Mouse (Mus musculus): ENCODE measurements around the gene Tssk4. TPM values are rescaled to one million over a fixed set of nuclear protein-coding genes. Genes with fewer than 3 reads are reported as not detected.
A peak's percentile ranks its signal among the peaks of the same experiment; 100 is the strongest.

The Tssk4 gene
- total RNA-seq (2021): 1.9 and 3.1 TPM in 2 replicates
- long read RNA-seq, experiment 1, partial matches to known transcripts: 0 of 1 reads
- long read RNA-seq, experiment 1, other reads (novel, unspliced or antisense): 1 of 1 reads
- long read RNA-seq, experiment 2, partial matches to known transcripts: 0 of 1 reads
- long read RNA-seq, experiment 2, other reads (novel, unspliced or antisense): 1 of 1 reads

GRCm38 (mm10) chr14:55649884-55650283 is at the start of gene Tssk4:
Gene Tssk4, plus strand, starts transcription at chr14:55650184.
- no peak for DNase-seq

- DNase-seq: no peak
Observed at GRCm38 (mm10) chr14:55603271-55603632, 46.7 kb upstream of the Tssk4 start, which contains the start of gene Irf9. Gene Irf9, plus strand, starts transcription at chr14:55603571.

- peak; percentile 95 for DNase-seq
Observed at GRCm38 (mm10) chr14:55603633-55604576, 46.1 kb upstream of the Tssk4 start.

- no peak for DNase-seq
Observed at GRCm38 (mm10) chr14:55604823-55605222, 45.2 kb upstream of the Tssk4 start.

- no peak for DNase-seq
Observed at GRCm38 (mm10) chr14:55605743-55606459, 44.1 kb upstream of the Tssk4 start.

- DNase-seq: no peak
Observed at GRCm38 (mm10) chr14:55608339-55608738, 41.6 kb upstream of the Tssk4 start.

- no peak for DNase-seq
Observed at GRCm38 (mm10) chr14:55613346-55613745, 36.6 kb upstream of the Tssk4 start.

- DNase-seq: no peak
Observed at GRCm38 (mm10) chr14:55614565-55615178, 35.3 kb upstream of the Tssk4 start.

- DNase-seq: no peak
Observed at GRCm38 (mm10) chr14:55615876-55616275, 34.1 kb upstream of the Tssk4 start.

- DNase-seq: no peak
Observed at GRCm38 (mm10) chr14:55616844-55617243, 33.1 kb upstream of the Tssk4 start.

GRCm38 (mm10) chr14:55617822-55618221 is 32.2 kb upstream of the Tssk4 start, which contains the start of gene Rec8:
Gene Rec8, plus strand, starts transcription at chr14:55618037.
- peak; percentile 67 for DNase-seq

GRCm38 (mm10) chr14:55618486-55619195 is 31.3 kb upstream of the Tssk4 start:
- no peak for DNase-seq

- no peak for DNase-seq
Observed at GRCm38 (mm10) chr14:55628077-55628827, 21.7 kb upstream of the Tssk4 start.

- peak; percentile 74 for DNase-seq
Observed at GRCm38 (mm10) chr14:55629312-55629711, 20.7 kb upstream of the Tssk4 start.

GRCm38 (mm10) chr14:55634874-55635522 is 15.0 kb upstream of the Tssk4 start:
- peak; percentile 73 for DNase-seq

GRCm38 (mm10) chr14:55635523-55636007 is 14.4 kb upstream of the Tssk4 start, which contains the start of gene Ipo4:
Gene Ipo4, minus strand, starts transcription at chr14:55635957.
- peak; percentile 94 for DNase-seq

GRCm38 (mm10) chr14:55637795-55638194 is 12.2 kb upstream of the Tssk4 start, which contains the start of gene Gm49378:
Gene Gm49378, minus strand, starts transcription at chr14:55637895.
- DNase-seq: no peak

GRCm38 (mm10) chr14:55640816-55641215 is 9.2 kb upstream of the Tssk4 start:
- DNase-seq: no peak

GRCm38 (mm10) chr14:55641291-55641690 is 8.7 kb upstream of the Tssk4 start:
- no peak for DNase-seq

GRCm38 (mm10) chr14:55642679-55643059 is 7.3 kb upstream of the Tssk4 start:
- DNase-seq: no peak
